Mouse (Mus musculus) limb, embryonic 13.5 days (tissue): ENCODE measurements around the gene Gm8947. TPM values are rescaled to one million over a fixed set of nuclear protein-coding genes. Genes with fewer than 3 reads are reported as not detected.
"Not testable (repeated sequence)": the region's sequence is repeated elsewhere in the genome, so short reads cannot be mapped to it uniquely, and the experiment has no call there.

Source experiments
- ATAC-seq: fragments of 200-750 bp; cut with Nextera tagmentation; 2 replicates; pipeline ENCODE4 v1.8.0; 2017; ENCODE audit warnings: low read depth, moderate number of reproducible peaks, moderate TSS enrichment; ENCODE audit not compliant: low FRiP score
- H3K27ac ChIP-seq: fragments of 300-500 bp; sonication (generic); 2 replicates; pipeline ENCODE4 v1.5.1; 2015; ENCODE audit warnings: inconsistent platforms, mild to moderate bottlenecking, moderate library complexity
- H3K27me3 ChIP-seq: fragments of 300-500 bp; sonication (generic); 2 replicates; pipeline ENCODE4 v1.6.1; 2015; ENCODE audit warnings: mild to moderate bottlenecking, inconsistent platforms
- H3K36me3 ChIP-seq: fragments of 300-500 bp; sonication (generic); 2 replicates; pipeline ENCODE4 v1.6.1; 2015; ENCODE audit warnings: inconsistent platforms, mild to moderate bottlenecking, moderate library complexity
- H3K4me1 ChIP-seq: fragments of 300-500 bp; sonication (generic); 2 replicates; pipeline ENCODE4 v1.6.1; 2015; ENCODE audit warnings: inconsistent platforms
- H3K4me2 ChIP-seq: fragments of 300-500 bp; sonication (generic); replicated peaks from 2 replicates; pipeline ENCODE4 v1.6.1; 2015; ENCODE audit warnings: inconsistent platforms, mild to moderate bottlenecking, moderate library complexity
- H3K4me3 ChIP-seq: fragments of 300-500 bp; sonication (generic); 2 replicates; pipeline ENCODE4 v1.5.1; 2015; ENCODE audit warnings: moderate library complexity, mild to moderate bottlenecking, inconsistent platforms
- H3K9ac ChIP-seq: fragments of 300-500 bp; sonication (generic); 2 replicates; pipeline ENCODE4 v1.6.1; 2015; ENCODE audit warnings: mild to moderate bottlenecking, inconsistent platforms
- H3K9me3 ChIP-seq: fragments of 300-500 bp; sonication (generic); 2 replicates; pipeline ENCODE4 v1.6.1; 2016; ENCODE audit warnings: inconsistent platforms
- WGBS: fragments of 180-500 bp; shearing (Covaris S2); methylation state at CpG from one replicate; pipeline ENCODE4 v1.1.7; 2015; 5-methylcytosine and 5-hydroxymethylcytosine counted together
- polyA plus RNA-seq: library from polyadenylated mRNA; unstranded; fragments of >200 nt; fragmentation: Nextera tagmentation; extraction: Ambion mirVana; gene quantifications from 2 replicates; pipeline ENCODE4 v1.2.1, GENCODE M21; 2015

The Gm8947 gene
- polyA plus RNA-seq, 1 experiment from 2014 or later = not detected

GRCm38 (mm10) chr1:151188469-151188868, 3.7 kb upstream of the Gm8947 start:
- Histone ChIP-seq H3K4me1 (no peaks in the 10 kb centered on the region), H3K4me3 (no peak overlapping the region), H3K9ac (no peak overlapping the region), H3K9me3 (no peaks in the 10 kb centered on the region), H3K27me3 (no peaks in the 10 kb centered on the region), H3K36me3 (no peaks in the 10 kb centered on the region), H3K4me2 (no peak overlapping the region), H3K27ac (no peak overlapping the region)
- WGBS = 85% methylated on average over 4 of the region's 4 CpGs
- ATAC-seq = no peak

GRCm38 (mm10) chr1:151192739-151193138, 563 bp downstream of the Gm8947 start:
- 91% methylated on average over 15 of the region's 15 CpGs for WGBS
- not testable (repeated sequence) for H3K9me3 ChIP-seq, H3K4me1 ChIP-seq, H3K4me3 ChIP-seq, H3K4me2 ChIP-seq, H3K36me3 ChIP-seq, H3K9ac ChIP-seq, H3K27ac ChIP-seq, ATAC-seq, H3K27me3 ChIP-seq

- H3K36me3 ChIP-seq, H3K4me2 ChIP-seq, ATAC-seq, H3K27ac ChIP-seq, H3K4me3 ChIP-seq, H3K27me3 ChIP-seq, H3K9ac ChIP-seq, H3K4me1 ChIP-seq, H3K9me3 ChIP-seq: not testable (repeated sequence)
- 77% methylated on average over 4 of the region's 4 CpGs for WGBS
Measured at GRCm38 (mm10) chr1:151195986-151196385, 3.8 kb downstream of the Gm8947 start.

GRCm38 (mm10) chr1:151196690-151197089, 4.5 kb downstream of the Gm8947 start:
- not testable (repeated sequence) for H3K9me3 ChIP-seq, H3K4me2 ChIP-seq, H3K27ac ChIP-seq, H3K4me3 ChIP-seq, H3K36me3 ChIP-seq, H3K4me1 ChIP-seq, ATAC-seq, H3K9ac ChIP-seq, H3K27me3 ChIP-seq
- 86% methylated on average over 3 of the region's 3 CpGs for WGBS

- H3K4me2 ChIP-seq, H3K27ac ChIP-seq, H3K4me1 ChIP-seq, H3K36me3 ChIP-seq, H3K9ac ChIP-seq, H3K27me3 ChIP-seq, H3K4me3 ChIP-seq, H3K9me3 ChIP-seq, ATAC-seq: not testable (repeated sequence)
- 66% methylated on average over 2 of the region's 4 CpGs for WGBS
Measured at GRCm38 (mm10) chr1:151198120-151198519, 5.9 kb downstream of the Gm8947 start, which contains the start of gene Gm47995. Gene Gm47995 (plus strand): TSS chr1:151198448.

- not testable (repeated sequence) for H3K4me2 ChIP-seq, H3K36me3 ChIP-seq, H3K4me3 ChIP-seq, ATAC-seq, H3K9me3 ChIP-seq, H3K9ac ChIP-seq, H3K4me1 ChIP-seq, H3K27ac ChIP-seq, H3K27me3 ChIP-seq
Measured at GRCm38 (mm10) chr1:151200620-151201019, 8.4 kb downstream of the Gm8947 start.

GRCm38 (mm10) chr1:151202771-151203170, 10.6 kb downstream of the Gm8947 start:
- not testable (repeated sequence) for H3K27me3 ChIP-seq, H3K36me3 ChIP-seq, H3K9me3 ChIP-seq, H3K27ac ChIP-seq, H3K9ac ChIP-seq, H3K4me1 ChIP-seq, ATAC-seq, H3K4me2 ChIP-seq, H3K4me3 ChIP-seq
- 68% methylated on average over 4 of the region's 5 CpGs for WGBS

GRCm38 (mm10) chr1:151203818-151204217, 11.6 kb downstream of the Gm8947 start, which contains the start of gene 3110040M04Rik:
Gene 3110040M04Rik (plus strand): TSS chr1:151204121.
- not testable (repeated sequence) for H3K4me2 ChIP-seq, H3K27ac ChIP-seq, H3K27me3 ChIP-seq, H3K9me3 ChIP-seq, H3K36me3 ChIP-seq, H3K9ac ChIP-seq, H3K4me3 ChIP-seq, ATAC-seq, H3K4me1 ChIP-seq
- WGBS = no CpG with 5 or more reads among the region's 6 CpGs

GRCm38 (mm10) chr1:151208493-151208892, 16.3 kb downstream of the Gm8947 start:
- H3K4me1 ChIP-seq, H3K27ac ChIP-seq, ATAC-seq, H3K27me3 ChIP-seq, H3K9ac ChIP-seq, H3K4me2 ChIP-seq, H3K4me3 ChIP-seq, H3K36me3 ChIP-seq, H3K9me3 ChIP-seq: not testable (repeated sequence)
- WGBS = 84% methylated on average over 4 of the region's 5 CpGs

- not testable (repeated sequence) for H3K4me2 ChIP-seq, H3K4me3 ChIP-seq, H3K36me3 ChIP-seq, H3K27ac ChIP-seq, H3K9ac ChIP-seq, H3K27me3 ChIP-seq, ATAC-seq, H3K9me3 ChIP-seq, H3K4me1 ChIP-seq
Measured at GRCm38 (mm10) chr1:151208944-151209343, 16.8 kb downstream of the Gm8947 start.

GRCm38 (mm10) chr1:151209824-151210355, 17.7 kb downstream of the Gm8947 start, which contains the start of gene Gm47996:
Gene Gm47996 (plus strand): TSS chr1:151210131.
- H3K27me3 ChIP-seq, ATAC-seq: not testable (repeated sequence)
- WGBS = 87% methylated on average over 6 of the region's 8 CpGs

GRCm38 (mm10) chr1:151211666-151212065, 19.5 kb downstream of the Gm8947 start:
- WGBS = 95% methylated on average over 5 of the region's 5 CpGs
- H3K27ac ChIP-seq, ATAC-seq, H3K4me3 ChIP-seq, H3K9me3 ChIP-seq, H3K27me3 ChIP-seq, H3K36me3 ChIP-seq, H3K4me2 ChIP-seq, H3K9ac ChIP-seq: not testable (repeated sequence)
- H3K4me1 ChIP-seq = peaks cover 14% of the 10 kb centered on the region

More at GRCm38 (mm10) chr1:151209824-151210355, 17.7 kb downstream of the Gm8947 start, which contains the start of gene Gm47996:
- H3K4me1 ChIP-seq = peaks cover 12% of the 10 kb centered on the region
- H3K36me3 ChIP-seq, H3K9ac ChIP-seq, H3K4me2 ChIP-seq, H3K27ac ChIP-seq, H3K9me3 ChIP-seq, H3K4me3 ChIP-seq: not testable (repeated sequence)

- ATAC-seq = no peak
- Histone ChIP-seq H3K4me3 (no peak overlapping the region), H3K9ac (no peak overlapping the region), H3K4me1 (peaks cover 14% of the 10 kb centered on the region), H3K36me3 (no peaks in the 10 kb centered on the region), H3K4me2 (no peak overlapping the region), H3K27ac (no peak overlapping the region), H3K9me3 (no peaks in the 10 kb centered on the region), H3K27me3 (no peaks in the 10 kb centered on the region)
- 56% methylated on average over 2 of the region's 2 CpGs for WGBS
Measured at GRCm38 (mm10) chr1:151214862-151215261, 22.7 kb downstream of the Gm8947 start.
